Mouse (Mus musculus) embryonic facial prominence, embryonic 10.5 days (tissue): ENCODE data around the gene Map1b. TPM values are rescaled to one million over a fixed set of nuclear protein-coding genes. Genes with fewer than 3 reads are reported as not detected.

Experiments
- DNase-seq: peaks from one replicate; pipeline ENCODE4 v3.0.0-alpha.2; 2017; ENCODE audit warnings: low spot score
- H3K27ac ChIP-seq: fragments of 300-500 bp; sonication (generic); replicated peaks from 2 replicates; pipeline ENCODE4 v1.5.1; 2016; ENCODE audit warnings: mild to moderate bottlenecking
- H3K27me3 ChIP-seq: fragments of 300-500 bp; sonication (generic); replicated peaks from 2 replicates; pipeline ENCODE4 v1.6.1; 2016; ENCODE audit warnings: low read depth, mild to moderate bottlenecking; ENCODE audit not compliant: poor library complexity, severe bottlenecking
- H3K36me3 ChIP-seq: fragments of 300-500 bp; sonication (generic); replicated peaks from 2 replicates; pipeline ENCODE4 v1.6.1; 2016; ENCODE audit warnings: mild to moderate bottlenecking, moderate library complexity
- H3K4me1 ChIP-seq: fragments of 300-500 bp; sonication (generic); 2 replicates; pipeline ENCODE4 v1.6.1; 2016
- H3K4me3 ChIP-seq: fragments of 300-500 bp; sonication (generic); 2 replicates; pipeline ENCODE4 v1.5.1; 2016; ENCODE audit warnings: mild to moderate bottlenecking, moderate library complexity
- H3K9me3 ChIP-seq: fragments of 300-500 bp; sonication (generic); 2 replicates; pipeline ENCODE4 v1.6.1; 2016; ENCODE audit warnings: mild to moderate bottlenecking
- WGBS: fragments of 180-500 bp; shearing (Covaris S2); methylation state at CpG from one replicate; pipeline ENCODE4 v1.1.7; 2016; 5-methylcytosine and 5-hydroxymethylcytosine counted together
- polyA plus RNA-seq: library from polyadenylated mRNA; unstranded; fragments of >200 nt; fragmentation: Nextera tagmentation; extraction: Ambion mirVana; gene quantifications from 2 replicates; pipeline ENCODE4 v1.2.1, GENCODE M21; 2016

The Map1b gene
- polyA plus RNA-seq, 1 experiment from 2014 or later: 288 TPM

GRCm38 (mm10) chr13:99451276-99451675, 65.1 kb downstream of the Map1b start:
- Histone ChIP-seq H3K27me3 (no peaks in the 10 kb centered on the region), H3K27ac (no peak overlapping the region), H3K36me3 (no peaks in the 10 kb centered on the region), H3K4me1 (peaks cover 35% of the 10 kb centered on the region), H3K9me3 (no peaks in the 10 kb centered on the region), H3K4me3 (no peak overlapping the region)
- 89% methylated on average over 5 of the region's 5 CpGs for WGBS
- no peak for DNase-seq

GRCm38 (mm10) chr13:99450766-99451165, 65.6 kb downstream of the Map1b start:
- H3K4me1 ChIP-seq: peaks cover 35% of the 10 kb centered on the region
- no peak for DNase-seq
- H3K9me3 ChIP-seq: no peaks in the 10 kb centered on the region
- WGBS: 83% methylated on average over 7 of the region's 7 CpGs
- no peak overlapping the region for H3K4me3 ChIP-seq
- H3K36me3 ChIP-seq: no peaks in the 10 kb centered on the region
- H3K27me3 ChIP-seq: no peaks in the 10 kb centered on the region
- no peak overlapping the region for H3K27ac ChIP-seq

- H3K36me3 ChIP-seq: no peaks in the 10 kb centered on the region
- 80% methylated on average over 4 of the region's 4 CpGs for WGBS
- no peak for DNase-seq
- H3K4me3 ChIP-seq: no peak overlapping the region
- H3K27me3 ChIP-seq: no peaks in the 10 kb centered on the region
- H3K4me1 ChIP-seq: peaks cover 44% of the 10 kb centered on the region
- peak overlapping the region; percentile 48; the same call in 1 of the 2 replicates for H3K27ac ChIP-seq
- no peaks in the 10 kb centered on the region for H3K9me3 ChIP-seq
Observed at GRCm38 (mm10) chr13:99449547-99449946, 66.8 kb downstream of the Map1b start.

GRCm38 (mm10) chr13:99448278-99448677, 68.1 kb downstream of the Map1b start:
- H3K27ac ChIP-seq: peak overlapping the region; percentile 40
- H3K9me3 ChIP-seq: no peaks in the 10 kb centered on the region
- H3K27me3 ChIP-seq: no peaks in the 10 kb centered on the region
- DNase-seq: no peak
- H3K4me1 ChIP-seq: peaks cover 56% of the 10 kb centered on the region
- WGBS: 44% methylated on average over 4 of the region's 4 CpGs
- peaks cover 4% of the 10 kb centered on the region; the same call in 1 of the 2 replicates for H3K36me3 ChIP-seq
- H3K4me3 ChIP-seq: no peak overlapping the region

- peak overlapping the region; percentile 19 for H3K4me3 ChIP-seq
Observed at GRCm38 (mm10) chr13:99447403-99448199, 68.7 kb downstream of the Map1b start.

GRCm38 (mm10) chr13:99447002-99447401, 69.3 kb downstream of the Map1b start:
- Histone ChIP-seq H3K4me3 (peak overlapping the region; percentile 19), H3K9me3 (no peaks in the 10 kb centered on the region), H3K36me3 (peaks cover 6% of the 10 kb centered on the region), H3K27ac (peak overlapping the region; percentile 80), H3K27me3 (no peaks in the 10 kb centered on the region), H3K4me1 (peaks cover 68% of the 10 kb centered on the region)
- 71% methylated on average over 7 of the region's 7 CpGs for WGBS
- DNase-seq: no peak

More at GRCm38 (mm10) chr13:99447403-99448199, 68.7 kb downstream of the Map1b start:
- no peak for DNase-seq
- 47% methylated on average over 11 of the region's 11 CpGs for WGBS
- Histone ChIP-seq H3K27me3 (no peaks in the 10 kb centered on the region), H3K36me3 (peaks cover 4% of the 10 kb centered on the region; the same call in 1 of the 2 replicates), H3K9me3 (no peaks in the 10 kb centered on the region), H3K4me1 (peaks cover 62% of the 10 kb centered on the region), H3K27ac (peak overlapping the region; percentile 80)

GRCm38 (mm10) chr13:99444880-99445279, 71.5 kb downstream of the Map1b start:
- Histone ChIP-seq H3K4me3 (peak overlapping the region; percentile 47), H3K27me3 (no peaks in the 10 kb centered on the region), H3K36me3 (peaks cover 27% of the 10 kb centered on the region), H3K4me1 (peaks cover 75% of the 10 kb centered on the region), H3K27ac (peak overlapping the region; percentile 69), H3K9me3 (no peaks in the 10 kb centered on the region)
- peak; percentile 66 for DNase-seq
- whole genome bisulfite sequencing: 4% methylated on average over 6 of the region's 6 CpGs

- Histone ChIP-seq H3K4me3 (peak overlapping the region; percentile 47), H3K27ac (peak overlapping the region; percentile 69)
- 9% methylated on average over 10 of the region's 10 CpGs for WGBS
Observed at GRCm38 (mm10) chr13:99444431-99444871, 71.9 kb downstream of the Map1b start.

GRCm38 (mm10) chr13:99443484-99444175, 72.7 kb downstream of the Map1b start:
- Histone ChIP-seq H3K4me3 (peak overlapping the region; percentile 47), H3K27ac (peak overlapping the region; percentile 69), H3K36me3 (peaks cover 40% of the 10 kb centered on the region), H3K27me3 (no peaks in the 10 kb centered on the region), H3K9me3 (no peaks in the 10 kb centered on the region), H3K4me1 (peaks cover 65% of the 10 kb centered on the region)
- 61% methylated on average over 7 of the region's 7 CpGs for WGBS
- no peak for DNase-seq

More at GRCm38 (mm10) chr13:99444431-99444871, 71.9 kb downstream of the Map1b start:
- H3K36me3 ChIP-seq: peaks cover 32% of the 10 kb centered on the region
- peak; percentile 55 for DNase-seq
- H3K9me3 ChIP-seq: no peaks in the 10 kb centered on the region
- H3K4me1 ChIP-seq: peaks cover 71% of the 10 kb centered on the region
- H3K27me3 ChIP-seq: no peaks in the 10 kb centered on the region

- DNase-seq: no peak
- Histone ChIP-seq H3K9me3 (no peaks in the 10 kb centered on the region), H3K36me3 (peaks cover 50% of the 10 kb centered on the region), H3K27ac (peak overlapping the region; percentile 71), H3K27me3 (no peaks in the 10 kb centered on the region), H3K4me1 (peaks cover 62% of the 10 kb centered on the region), H3K4me3 (peak overlapping the region; percentile 47)
- 60% methylated on average over 12 of the region's 12 CpGs for WGBS
Observed at GRCm38 (mm10) chr13:99442434-99443249, 73.7 kb downstream of the Map1b start.

- peaks cover 54% of the 10 kb centered on the region for H3K4me1 ChIP-seq
- H3K27ac ChIP-seq: peak overlapping the region; percentile 71
- H3K27me3 ChIP-seq: no peaks in the 10 kb centered on the region
- peak; percentile 43 for DNase-seq
- 50% methylated on average over 18 of the region's 18 CpGs for WGBS
- H3K36me3 ChIP-seq: peaks cover 57% of the 10 kb centered on the region
- peak overlapping the region; percentile 47 for H3K4me3 ChIP-seq
- no peaks in the 10 kb centered on the region for H3K9me3 ChIP-seq
Observed at GRCm38 (mm10) chr13:99441700-99442433, 74.5 kb downstream of the Map1b start.
